Mouse (Mus musculus) heart, embryonic 12.5 days (tissue): ENCODE data around the gene Mex3a. TPM values are rescaled to one million over a fixed set of nuclear protein-coding genes. Genes with fewer than 3 reads are reported as not detected.

ENCODE experiments used
- ATAC-seq: fragments of 200-750 bp; cut with Nextera tagmentation; 2 replicates; pipeline ENCODE4 v1.8.0; 2017; ENCODE audit warnings: moderate TSS enrichment, moderate library complexity; ENCODE audit not compliant: insufficient number of reproducible peaks, low FRiP score
- H3K27ac ChIP-seq: fragments of 300-500 bp; sonication (generic); 2 replicates; pipeline ENCODE4 v1.5.1; 2016; ENCODE audit warnings: mild to moderate bottlenecking, moderate library complexity; ENCODE audit not compliant: poor library complexity, severe bottlenecking
- H3K27me3 ChIP-seq: fragments of 300-500 bp; sonication (generic); replicated peaks from 2 replicates; pipeline ENCODE4 v1.6.1; 2016; ENCODE audit warnings: mild to moderate bottlenecking, moderate library complexity
- H3K36me3 ChIP-seq: fragments of 300-500 bp; sonication (generic); 2 replicates; pipeline ENCODE4 v1.6.1; 2016; ENCODE audit warnings: mild to moderate bottlenecking, moderate library complexity
- H3K4me1 ChIP-seq: fragments of 300-500 bp; sonication (generic); replicated peaks from 2 replicates; pipeline ENCODE4 v1.6.1; 2016; ENCODE audit warnings: mild to moderate bottlenecking
- H3K4me2 ChIP-seq: fragments of 300-500 bp; sonication (generic); 2 replicates; pipeline ENCODE4 v1.6.1; 2016; ENCODE audit warnings: mild to moderate bottlenecking, moderate library complexity
- H3K4me3 ChIP-seq: fragments of 300-500 bp; sonication (generic); 2 replicates; pipeline ENCODE4 v1.5.1; 2016; ENCODE audit warnings: mild to moderate bottlenecking
- H3K9ac ChIP-seq: fragments of 300-500 bp; sonication (generic); 2 replicates; pipeline ENCODE4 v1.6.1; 2016; ENCODE audit warnings: mild to moderate bottlenecking, moderate library complexity
- H3K9me3 ChIP-seq: fragments of 300-500 bp; sonication (generic); replicated peaks from 2 replicates; pipeline ENCODE4 v1.6.1; 2016; ENCODE audit warnings: mild to moderate bottlenecking, moderate library complexity
- WGBS: fragments of 180-500 bp; shearing (Covaris S2); methylation state at CpG from one replicate; pipeline ENCODE4 v1.1.7; 2016; 5-methylcytosine and 5-hydroxymethylcytosine counted together
- polyA plus RNA-seq: library from polyadenylated mRNA; unstranded; fragments of >200 nt; fragmentation: Nextera tagmentation; extraction: Ambion mirVana; gene quantifications from 2 replicates; pipeline ENCODE4 v1.2.1, GENCODE M21; 2016

The Mex3a gene
- polyA plus RNA-seq, 1 experiment from 2014 or later, result 11.8 TPM

- no peak overlapping the region for H3K27ac ChIP-seq
- peaks cover 66% of the 10 kb centered on the region for H3K4me1 ChIP-seq
- no peak overlapping the region for H3K4me3 ChIP-seq
- no peak overlapping the region for H3K4me2 ChIP-seq
- ATAC-seq, result no peak
- H3K36me3 ChIP-seq, result 0 out of 2 replicates have a peak, but pooled peaks cover 4% of the 10 kb centered on the region
- no peaks in the 10 kb centered on the region for H3K9me3 ChIP-seq
- 81% methylated on average over 4 of the region's 4 CpGs for WGBS
- H3K27me3 ChIP-seq, result no peaks in the 10 kb centered on the region
- no peak overlapping the region for H3K9ac ChIP-seq
Observed at GRCm38 (mm10) chr3:88499580-88499979, 32.6 kb upstream of the Mex3a start.

- H3K36me3 ChIP-seq, result 0 out of 2 replicates have a peak, but pooled peaks cover 4% of the 10 kb centered on the region
- H3K9ac ChIP-seq, result no peak overlapping the region
- 0 out of 2 replicates have a peak overlapping the region, but pooled peaks have one; percentile 87 for H3K4me2 ChIP-seq
- no peak for ATAC-seq
- no peak overlapping the region for H3K4me3 ChIP-seq
- H3K9me3 ChIP-seq, result no peaks in the 10 kb centered on the region
- no peaks in the 10 kb centered on the region for H3K27me3 ChIP-seq
- 79% methylated on average over 7 of the region's 7 CpGs for WGBS
- peaks cover 61% of the 10 kb centered on the region for H3K4me1 ChIP-seq
- no peak overlapping the region for H3K27ac ChIP-seq
Observed at GRCm38 (mm10) chr3:88500087-88500486, 32.1 kb upstream of the Mex3a start.

GRCm38 (mm10) chr3:88500655-88501365 lies 31.4 kb upstream of the Mex3a start:
- WGBS, result 57% methylated on average over 4 of the region's 4 CpGs
- Histone ChIP-seq H3K4me2 (peak overlapping the region; percentile 87), H3K4me1 (peaks cover 53% of the 10 kb centered on the region), H3K27me3 (no peaks in the 10 kb centered on the region), H3K36me3 (0 out of 2 replicates have a peak, but pooled peaks cover 4% of the 10 kb centered on the region), H3K9me3 (no peaks in the 10 kb centered on the region), H3K4me3 (peak overlapping the region; percentile 68), H3K9ac (no peak overlapping the region; the same call in 1 of the 2 replicates), H3K27ac (no peak overlapping the region; the same call in 1 of the 2 replicates)
- no peak for ATAC-seq

GRCm38 (mm10) chr3:88501366-88502030 lies 30.7 kb upstream of the Mex3a start:
- Histone ChIP-seq H3K27me3 (no peaks in the 10 kb centered on the region), H3K9me3 (no peaks in the 10 kb centered on the region), H3K9ac (peak overlapping the region; percentile 88), H3K4me1 (peaks cover 46% of the 10 kb centered on the region), H3K4me2 (peak overlapping the region; percentile 87), H3K27ac (peak overlapping the region; percentile 79), H3K4me3 (peak overlapping the region; percentile 68), H3K36me3 (0 out of 2 replicates have a peak, but pooled peaks cover 4% of the 10 kb centered on the region)
- 56% methylated on average over 6 of the region's 6 CpGs for WGBS
- no peak for ATAC-seq

GRCm38 (mm10) chr3:88502031-88502571 lies 30.1 kb upstream of the Mex3a start:
- WGBS, result 8% methylated on average over 11 of the region's 11 CpGs
- ATAC-seq, result no peak
- peaks cover 43% of the 10 kb centered on the region for H3K4me1 ChIP-seq

GRCm38 (mm10) chr3:88502641-88503504 lies 29.3 kb upstream of the Mex3a start:
- peaks cover 40% of the 10 kb centered on the region for H3K4me1 ChIP-seq
- H3K9me3 ChIP-seq, result no peaks in the 10 kb centered on the region
- peak; percentile 92 for ATAC-seq
- H3K27ac ChIP-seq, result peak overlapping the region; percentile 79
- peak overlapping the region; percentile 88 for H3K9ac ChIP-seq
- no peaks in the 10 kb centered on the region for H3K27me3 ChIP-seq
- WGBS, result under 1% methylated on average over 55 of the region's 55 CpGs
- H3K4me2 ChIP-seq, result peak overlapping the region; percentile 87
- H3K4me3 ChIP-seq, result peak overlapping the region; percentile 68
- 0 out of 2 replicates have a peak, but pooled peaks cover 4% of the 10 kb centered on the region for H3K36me3 ChIP-seq

More at GRCm38 (mm10) chr3:88502031-88502571, 30.1 kb upstream of the Mex3a start:
- Histone ChIP-seq H3K9me3 (no peaks in the 10 kb centered on the region), H3K36me3 (0 out of 2 replicates have a peak, but pooled peaks cover 4% of the 10 kb centered on the region), H3K27ac (peak overlapping the region; percentile 79), H3K9ac (peak overlapping the region; percentile 88), H3K27me3 (no peaks in the 10 kb centered on the region), H3K4me3 (peak overlapping the region; percentile 68), H3K4me2 (peak overlapping the region; percentile 87)

- peak overlapping the region; percentile 88 for H3K9ac ChIP-seq
- no peaks in the 10 kb centered on the region for H3K9me3 ChIP-seq
- H3K27ac ChIP-seq, result peak overlapping the region; percentile 79
- H3K4me1 ChIP-seq, result peaks cover 40% of the 10 kb centered on the region
- ATAC-seq, result peak; percentile 43
- no peaks in the 10 kb centered on the region for H3K36me3 ChIP-seq
- peak overlapping the region; percentile 87 for H3K4me2 ChIP-seq
- WGBS, result 15% methylated on average over 4 of the region's 4 CpGs
- no peaks in the 10 kb centered on the region for H3K27me3 ChIP-seq
- H3K4me3 ChIP-seq, result peak overlapping the region; percentile 68
Observed at GRCm38 (mm10) chr3:88503505-88503863, 28.7 kb upstream of the Mex3a start.

- no peak overlapping the region for H3K9ac ChIP-seq
- peaks cover 41% of the 10 kb centered on the region for H3K4me1 ChIP-seq
- H3K4me2 ChIP-seq, result no peak overlapping the region
- no peaks in the 10 kb centered on the region for H3K9me3 ChIP-seq
- H3K36me3 ChIP-seq, result no peaks in the 10 kb centered on the region
- H3K27me3 ChIP-seq, result no peaks in the 10 kb centered on the region
- no peak overlapping the region for H3K4me3 ChIP-seq
- ATAC-seq, result no peak
- H3K27ac ChIP-seq, result peak overlapping the region; percentile 79; the same call in 1 of the 2 replicates
- WGBS, result 42% methylated on average over 8 of the region's 8 CpGs
Observed at GRCm38 (mm10) chr3:88503881-88504746, 28.1 kb upstream of the Mex3a start.

- 72% methylated on average over 6 of the region's 6 CpGs for WGBS
- Histone ChIP-seq H3K9me3 (no peaks in the 10 kb centered on the region), H3K9ac (no peak overlapping the region), H3K36me3 (no peaks in the 10 kb centered on the region), H3K27me3 (no peaks in the 10 kb centered on the region), H3K4me1 (peaks cover 46% of the 10 kb centered on the region), H3K4me2 (no peak overlapping the region), H3K27ac (no peak overlapping the region), H3K4me3 (no peak overlapping the region)
- ATAC-seq, result no peak
Observed at GRCm38 (mm10) chr3:88505081-88505480, 27.1 kb upstream of the Mex3a start.

GRCm38 (mm10) chr3:88505765-88506164 lies 26.4 kb upstream of the Mex3a start:
- Histone ChIP-seq H3K4me1 (peaks cover 46% of the 10 kb centered on the region), H3K4me2 (no peak overlapping the region)

More at GRCm38 (mm10) chr3:88505765-88506164, 26.4 kb upstream of the Mex3a start:
- H3K27ac ChIP-seq, result no peak overlapping the region
- H3K36me3 ChIP-seq, result no peaks in the 10 kb centered on the region
- H3K27me3 ChIP-seq, result no peaks in the 10 kb centered on the region
- ATAC-seq, result no peak
- H3K9me3 ChIP-seq, result no peaks in the 10 kb centered on the region
- H3K9ac ChIP-seq, result no peak overlapping the region
- WGBS, result 56% methylated on average over 7 of the region's 7 CpGs
- no peak overlapping the region for H3K4me3 ChIP-seq
